Comparison of ENCODE assay signal across 27 mouse cellular contexts in genomic region chr16:60685153-60685552, GRCm38 (mm10).
"Had no signal": no experiment of that assay in that cellular context is flagged by ENCODE, and none has a peak within 500 bp of the region (broad histone marks: within the 10 kb centered on the region; RNA-seq: fewer than 3 reads in every experiment).

No protein-coding gene starts in this region.

- H3K36me3 ChIP-seq: heart, embryonic 10.5 days; heart, embryonic 12.5 days; hindbrain, embryonic 10.5 days; hindbrain, embryonic 12.5 days; intestine, embryonic 15.5 days; kidney, embryonic 15.5 days; limb, embryonic 13.5 days; limb, embryonic 15.5 days; liver, embryonic 12.5 days had no signal

- H3K4me1 ChIP-seq: heart, embryonic 10.5 days; heart, embryonic 12.5 days; hindbrain, embryonic 10.5 days; hindbrain, embryonic 12.5 days; intestine, embryonic 15.5 days; kidney, embryonic 15.5 days; limb, embryonic 13.5 days; limb, embryonic 15.5 days; liver, embryonic 12.5 days had no signal

- H3K4me3 ChIP-seq: gastrocnemius, adult 2 months; heart, embryonic 10.5 days; heart, embryonic 12.5 days; hindbrain, embryonic 10.5 days; hindbrain, embryonic 12.5 days; intestine, embryonic 15.5 days; kidney, embryonic 15.5 days; limb, embryonic 13.5 days; limb, embryonic 15.5 days; liver, embryonic 12.5 days had no signal

- DNase-seq: gastrocnemius, adult 2 months; gastrocnemius, postnatal 10 days; gastrocnemius, postnatal 25 days; heart, adult 18-20 months; heart, postnatal 10 days; heart, postnatal 4 days; kidney, adult 2 months; kidney, adult 9 months; kidney, postnatal 14 days; kidney, postnatal 36 days; layer of hippocampus, adult 9-11 months; layer of hippocampus, postnatal 36 days; left cerebral cortex, postnatal 4 days had no signal

- H3K9me3 ChIP-seq: heart, embryonic 10.5 days; heart, embryonic 12.5 days; hindbrain, embryonic 10.5 days; hindbrain, embryonic 12.5 days; intestine, embryonic 15.5 days; kidney, embryonic 15.5 days; limb, embryonic 13.5 days; limb, embryonic 15.5 days; liver, embryonic 12.5 days had no signal

- H3K9ac ChIP-seq: heart, embryonic 12.5 days; hindbrain, embryonic 12.5 days; hindbrain, embryonic 14.5 days; intestine, embryonic 15.5 days; kidney, embryonic 15.5 days; limb, embryonic 13.5 days; limb, embryonic 15.5 days; liver, embryonic 12.5 days had no signal

- H3K27ac ChIP-seq: gastrocnemius, adult 2 months; heart, embryonic 10.5 days; hindbrain, embryonic 10.5 days; hindbrain, embryonic 12.5 days; hindbrain, embryonic 14.5 days; intestine, embryonic 15.5 days; kidney, embryonic 15.5 days; kidney, postnatal 0 days; limb, embryonic 13.5 days; limb, embryonic 15.5 days; liver, embryonic 12.5 days had no signal

- H3K27me3 ChIP-seq: heart, embryonic 12.5 days; hindbrain, embryonic 12.5 days; intestine, embryonic 15.5 days; kidney, embryonic 15.5 days; limb, embryonic 13.5 days; limb, embryonic 15.5 days; liver, embryonic 12.5 days had no signal

- H3K4me2 ChIP-seq: heart, embryonic 12.5 days; hindbrain, embryonic 12.5 days; hindbrain, embryonic 14.5 days; intestine, embryonic 15.5 days; kidney, embryonic 15.5 days; limb, embryonic 13.5 days; limb, embryonic 15.5 days; liver, embryonic 12.5 days had no signal

- ATAC-seq: hindbrain, embryonic 16.5 days; inflammation-experienced regulatory T-cells, adult 6 months; intestine, embryonic 15.5 days; intestine, postnatal 0 days; liver, embryonic 12.5 days had no signal
